Mouse (Mus musculus): ENCODE results near the gene Galr2. TPM values are rescaled to one million over a fixed set of nuclear protein-coding genes. Genes with fewer than 3 reads are reported as not detected.

Gene Galr2
- polyA plus RNA-seq, 1 experiment from 2014 or later, result 0.41 TPM

DNA sequence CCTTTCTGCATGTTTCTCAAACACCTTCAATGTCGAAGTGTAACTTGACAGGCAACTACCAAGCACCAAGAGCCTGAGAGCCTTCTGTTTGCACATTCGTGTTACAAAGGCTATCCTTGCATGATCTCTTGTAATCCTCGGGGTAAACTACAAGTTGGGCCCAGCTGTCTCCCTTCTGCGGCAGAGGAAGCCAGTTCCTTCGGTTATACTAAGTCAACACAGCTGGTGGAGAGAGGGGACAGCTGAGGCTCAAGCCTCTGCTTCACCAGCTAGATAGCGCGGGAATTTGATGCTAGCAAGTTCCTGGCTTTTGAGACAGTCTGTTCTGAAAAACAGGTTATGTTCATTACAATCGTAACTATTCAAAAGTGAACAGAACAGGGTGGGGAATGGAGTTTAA lies 31.6 kb downstream of the Galr2 start:
- no peaks in the 10 kb centered on the region for H3K4me1 ChIP-seq
- H3K4me3 ChIP-seq, result no peak overlapping the region
- no peaks in the 10 kb centered on the region for H3K9me3 ChIP-seq
- H3K9ac ChIP-seq, result no peak overlapping the region
- H3K27me3 ChIP-seq, result no peaks in the 10 kb centered on the region
- H3K36me3 ChIP-seq, result no peaks in the 10 kb centered on the region
- no peak overlapping the region for H3K27ac ChIP-seq
- no peak for ATAC-seq (ENCODE audit: insufficient number of reproducible peaks, low FRiP score, low TSS enrichment, low read depth)
- no peak overlapping the region for H3K4me2 ChIP-seq
- WGBS, result 45% methylated on average over 8 of the region's 8 CpGs

DNA sequence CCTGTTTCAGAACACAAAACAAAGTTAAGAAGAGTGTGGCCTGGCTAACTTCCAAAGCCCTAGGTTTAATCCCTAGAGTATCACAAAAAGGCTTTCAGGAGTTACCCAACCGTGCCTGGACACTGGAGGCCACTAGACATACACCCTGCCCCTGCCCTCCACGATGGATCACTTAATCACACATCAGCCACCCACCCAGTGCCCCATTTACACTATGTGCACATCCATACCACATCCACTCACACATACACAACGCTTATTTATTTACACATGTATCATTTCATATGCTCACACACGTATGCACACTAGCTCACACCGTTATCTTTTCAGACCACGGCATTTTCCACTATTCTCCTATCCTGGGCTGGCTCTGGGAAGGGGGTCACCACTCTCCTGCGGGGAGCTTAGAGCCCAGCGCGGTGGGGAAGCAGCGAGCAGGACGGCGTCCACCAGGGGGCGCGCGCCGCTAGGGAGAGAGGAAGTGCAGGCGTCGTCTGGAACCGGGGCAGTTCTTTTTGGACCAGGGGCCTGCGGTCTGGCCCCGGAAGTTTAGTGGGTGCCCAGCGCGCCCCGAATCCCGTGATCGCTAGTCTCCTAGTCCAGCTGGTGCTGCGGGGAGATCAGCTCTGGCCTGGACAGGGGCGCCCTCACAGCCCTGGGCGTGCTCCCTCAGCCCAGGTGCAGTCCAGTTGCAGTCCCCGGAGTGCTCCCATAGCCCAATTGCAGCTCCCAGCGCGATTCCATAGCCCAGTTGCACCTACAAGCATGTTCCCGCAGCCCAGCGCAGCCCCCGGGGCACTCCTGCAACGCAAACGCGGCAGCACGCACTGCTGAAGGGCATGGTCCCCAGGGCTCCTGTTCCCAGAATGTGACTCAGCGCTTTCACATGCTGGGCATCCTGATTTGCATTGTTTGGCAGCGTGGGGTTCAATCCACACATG lies 38.2 kb downstream of the Galr2 start:
- H3K36me3 ChIP-seq, result no peaks in the 10 kb centered on the region
- 3% methylated on average over 41 of the region's 41 CpGs for WGBS
- peak; percentile 42; the same call in 1 of the 2 replicates for ATAC-seq (ENCODE audit: insufficient number of reproducible peaks, low FRiP score, low TSS enrichment, low read depth)

DNA sequence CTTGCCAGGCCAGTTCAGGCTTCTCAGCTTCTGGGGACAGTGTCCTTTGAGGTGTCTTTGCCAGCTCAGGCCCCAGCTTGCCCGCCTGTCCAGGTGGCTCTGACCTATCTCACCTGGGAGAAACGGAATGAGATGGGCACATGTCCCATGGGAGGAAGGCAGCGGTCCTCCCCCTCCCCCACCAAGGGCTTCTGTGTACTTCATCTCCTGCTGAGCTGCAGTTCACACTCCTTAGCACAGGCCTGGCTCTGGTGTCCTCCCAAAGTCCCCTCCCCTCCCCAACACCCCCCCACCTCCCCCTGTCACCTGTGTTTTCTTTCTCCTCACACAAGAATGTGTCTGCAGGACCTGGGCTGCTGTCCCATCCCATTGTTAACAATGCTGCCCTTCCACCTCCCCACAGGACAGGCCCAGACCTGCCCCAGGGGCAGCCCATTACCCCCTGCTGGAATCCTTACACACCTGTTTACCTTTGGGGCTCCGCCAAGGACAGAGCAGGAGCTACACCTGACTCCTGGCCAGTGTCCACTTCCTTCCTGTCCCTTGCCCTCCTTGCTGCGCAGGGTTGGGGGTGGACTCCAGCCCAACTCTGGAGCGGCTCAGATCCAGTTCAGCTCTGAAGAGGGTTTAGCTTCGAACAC lies 46.3 kb downstream of the Galr2 start:
- Histone ChIP-seq H3K27ac (no peak overlapping the region), H3K4me2 (no peak overlapping the region), H3K4me1 (peaks cover 11% of the 10 kb centered on the region; the same call in 1 of the 2 replicates), H3K4me3 (no peak overlapping the region), H3K9ac (no peak overlapping the region), H3K27me3 (no peaks in the 10 kb centered on the region), H3K9me3 (no peaks in the 10 kb centered on the region), H3K36me3 (no peaks in the 10 kb centered on the region)
- no peak for ATAC-seq (ENCODE audit: insufficient number of reproducible peaks, low FRiP score, low TSS enrichment, low read depth)
- 61% methylated on average over 7 of the region's 7 CpGs for WGBS

More for the DNA sequence above, 38.2 kb downstream of the Galr2 start:
- peaks cover 5% of the 10 kb centered on the region for H3K4me1 ChIP-seq
- no peaks in the 10 kb centered on the region for H3K9me3 ChIP-seq
- peak overlapping the region; percentile 98 for H3K4me2 ChIP-seq
- H3K27me3 ChIP-seq, result no peaks in the 10 kb centered on the region
- peak overlapping the region; percentile 46 for H3K4me3 ChIP-seq
- H3K9ac ChIP-seq, result peak overlapping the region; percentile 56
- no peak overlapping the region for H3K27ac ChIP-seq

DNA sequence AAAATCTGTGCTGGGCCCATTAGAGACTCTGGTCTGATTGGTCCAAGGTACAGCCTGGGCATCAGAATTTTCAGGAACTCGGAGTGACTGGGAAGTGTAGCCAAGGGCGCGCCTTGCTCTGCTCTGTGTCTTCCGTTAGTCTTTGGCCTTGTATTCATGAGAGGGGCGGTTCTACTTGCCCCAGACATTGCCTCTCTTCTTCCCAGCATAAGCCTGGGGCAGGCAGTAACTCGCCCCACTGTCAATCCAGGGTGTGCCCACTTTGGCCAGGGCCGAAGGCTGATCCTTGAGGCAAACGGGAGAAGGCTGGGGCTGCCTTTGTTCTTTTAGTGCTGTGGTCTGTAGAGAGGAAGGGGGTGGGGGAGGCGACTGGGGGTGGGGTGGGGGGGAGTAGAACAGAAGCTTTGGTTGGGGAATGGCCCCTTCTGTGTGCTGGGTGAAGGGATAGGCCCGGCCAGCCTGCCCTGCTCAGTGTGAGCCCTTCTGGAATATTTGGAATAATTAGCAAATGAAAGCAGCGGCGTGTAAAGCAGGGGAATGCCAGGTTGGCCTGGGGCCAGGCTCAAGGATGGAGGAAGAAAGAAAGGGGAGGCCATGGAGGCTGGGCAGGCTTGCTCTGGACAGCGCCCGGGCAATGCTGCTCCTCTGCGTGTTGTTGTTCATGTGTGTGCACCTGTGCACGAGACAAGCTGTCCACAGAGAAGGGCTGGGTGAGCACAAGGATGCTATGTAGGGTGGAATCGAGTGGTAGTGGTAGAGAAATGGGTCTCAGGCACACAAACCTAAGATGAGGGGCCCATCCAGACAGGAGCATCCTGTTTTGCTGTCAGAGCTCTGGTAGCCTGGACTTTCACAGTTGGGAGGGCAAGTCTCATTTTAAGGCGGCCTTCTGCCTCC lies 48.8 kb downstream of the Galr2 start:
- H3K4me2 ChIP-seq, result no peak overlapping the region
- H3K9ac ChIP-seq, result 0 out of 2 replicates have a peak overlapping the region, but pooled peaks have one; percentile 17
- ATAC-seq (ENCODE audit: insufficient number of reproducible peaks, low FRiP score, low TSS enrichment, low read depth), result no peak
- no peaks in the 10 kb centered on the region for H3K36me3 ChIP-seq
- peaks cover 22% of the 10 kb centered on the region for H3K4me1 ChIP-seq
- H3K9me3 ChIP-seq, result no peaks in the 10 kb centered on the region
- H3K27me3 ChIP-seq, result peaks cover 18% of the 10 kb centered on the region
- H3K4me3 ChIP-seq, result no peak overlapping the region
- 40% methylated on average over 18 of the region's 18 CpGs for WGBS
- no peak overlapping the region for H3K27ac ChIP-seq

DNA sequence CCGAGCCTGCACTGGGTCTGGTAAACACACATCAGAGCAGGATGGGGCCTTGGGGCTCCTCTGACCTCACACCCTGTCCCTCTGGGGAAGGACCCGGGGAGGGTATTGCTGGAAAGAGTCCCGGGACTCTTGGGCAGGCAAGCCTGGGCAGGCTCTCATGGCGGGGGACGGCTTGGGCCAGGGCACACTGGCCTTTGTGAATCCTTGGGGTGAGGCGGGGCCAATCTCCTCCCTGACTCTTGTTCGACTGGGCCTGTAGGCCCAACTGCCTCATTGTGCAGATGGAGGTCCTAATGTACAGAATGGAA lies 49.4 kb downstream of the Galr2 start:
- no peak for ATAC-seq (ENCODE audit: insufficient number of reproducible peaks, low FRiP score, low TSS enrichment, low read depth)
- H3K27ac ChIP-seq, result no peak overlapping the region
- whole genome bisulfite sequencing, result 55% methylated on average over 7 of the region's 7 CpGs

DNA sequence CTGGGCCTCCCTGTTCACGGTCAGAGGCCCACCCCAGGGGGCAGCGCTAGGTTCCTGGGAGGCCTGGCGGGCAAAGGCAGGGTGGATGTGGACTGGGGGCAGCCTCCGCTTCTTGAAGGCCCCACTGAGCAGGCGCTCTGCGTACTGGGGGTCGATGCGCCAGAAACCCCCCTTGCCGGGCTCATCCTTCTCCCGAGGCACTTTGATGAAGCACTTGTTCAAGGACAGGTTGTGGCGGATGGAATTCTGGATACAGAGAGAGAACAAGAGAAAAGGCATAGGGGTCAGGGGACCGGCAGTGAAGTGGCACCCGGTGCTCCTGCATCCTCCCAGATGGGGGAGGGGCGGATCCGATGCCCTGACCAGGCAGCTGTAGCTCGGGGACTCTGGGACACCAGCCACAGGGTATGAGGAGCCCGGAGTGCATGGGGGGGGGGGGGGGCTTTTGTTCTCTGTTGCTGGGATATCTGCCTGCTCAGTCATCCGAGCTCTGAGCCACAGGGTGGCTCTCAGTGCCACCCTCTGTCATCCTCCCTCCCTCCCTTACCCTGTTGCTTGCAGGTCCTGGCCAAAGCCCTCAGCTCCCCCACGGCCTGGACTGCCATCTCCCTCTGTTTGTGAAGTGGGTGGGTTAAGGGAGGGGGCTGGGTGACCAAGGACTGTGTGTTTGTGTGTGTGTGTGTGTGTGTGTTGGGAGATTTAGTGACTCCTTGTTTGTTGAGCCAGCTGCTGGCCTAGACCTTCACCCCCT lies 51.7 kb downstream of the Galr2 start:
- Histone ChIP-seq H3K9ac (no peak overlapping the region), H3K27me3 (peaks cover 24% of the 10 kb centered on the region), H3K4me1 (peaks cover 42% of the 10 kb centered on the region), H3K36me3 (no peaks in the 10 kb centered on the region), H3K4me3 (no peak overlapping the region), H3K4me2 (no peak overlapping the region), H3K9me3 (no peaks in the 10 kb centered on the region), H3K27ac (no peak overlapping the region)
- ATAC-seq (ENCODE audit: insufficient number of reproducible peaks, low FRiP score, low TSS enrichment, low read depth), result no peak
- 51% methylated on average over 17 of the region's 19 CpGs for WGBS

More for the DNA sequence above, 49.4 kb downstream of the Galr2 start:
- Histone ChIP-seq H3K4me1 (peaks cover 28% of the 10 kb centered on the region), H3K4me2 (no peak overlapping the region), H3K4me3 (no peak overlapping the region), H3K36me3 (no peaks in the 10 kb centered on the region), H3K9me3 (no peaks in the 10 kb centered on the region), H3K9ac (0 out of 2 replicates have a peak overlapping the region, but pooled peaks have one; percentile 17), H3K27me3 (peaks cover 24% of the 10 kb centered on the region)

DNA sequence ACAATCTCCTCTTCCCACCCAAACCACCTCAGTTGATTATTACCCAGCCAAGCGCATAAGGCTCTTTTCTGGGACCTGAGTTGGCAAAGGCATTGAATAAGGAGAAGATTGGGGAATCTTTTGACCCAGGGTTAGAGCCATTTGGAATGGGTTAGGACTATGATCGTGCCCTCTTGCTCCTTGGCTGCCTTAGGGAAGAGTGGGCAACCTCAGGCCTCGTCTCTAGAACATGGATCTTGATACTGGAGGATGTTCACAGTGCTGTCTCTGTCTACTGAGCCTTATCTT lies 52.2 kb downstream of the Galr2 start:
- H3K27me3 ChIP-seq, result peaks cover 24% of the 10 kb centered on the region
- WGBS, result 88% methylated on average over 3 of the region's 3 CpGs
- ATAC-seq (ENCODE audit: insufficient number of reproducible peaks, low FRiP score, low TSS enrichment, low read depth), result no peak
- no peak overlapping the region for H3K27ac ChIP-seq
- H3K4me2 ChIP-seq, result no peak overlapping the region
- H3K4me1 ChIP-seq, result peaks cover 42% of the 10 kb centered on the region
- 0 out of 2 replicates have a peak, but pooled peaks cover under 1% of the 10 kb centered on the region for H3K36me3 ChIP-seq
- H3K9me3 ChIP-seq, result no peaks in the 10 kb centered on the region
- no peak overlapping the region for H3K9ac ChIP-seq
- no peak overlapping the region for H3K4me3 ChIP-seq

Other genes with a start within 250 kb of the Galr2 start
- 6.5 and 8.8 TPM in 2 replicates for gene Unc13d, start 203.0 kb upstream of the Galr2 start, polyA plus RNA-seq (2015; fragmentation: Nextera tagmentation; extraction: Ambion mirVana)
- 61.6 and 75.5 TPM in 2 replicates for gene Wbp2, start 193.9 kb upstream of the Galr2 start, polyA plus RNA-seq (2015; fragmentation: Nextera tagmentation; extraction: Ambion mirVana)
- gene Trim47, start 153.7 kb upstream of the Galr2 start, polyA plus RNA-seq (2015; fragmentation: Nextera tagmentation; extraction: Ambion mirVana), result 31.2 and 42.4 TPM in 2 replicates
- 4.1 and 4.5 TPM in 2 replicates for gene Trim65, start 149.8 kb upstream of the Galr2 start, polyA plus RNA-seq (2015; fragmentation: Nextera tagmentation; extraction: Ambion mirVana)
- gene Mrpl38, start 142.1 kb upstream of the Galr2 start, polyA plus RNA-seq (2015; fragmentation: Nextera tagmentation; extraction: Ambion mirVana), result 83.9 and 85.5 TPM in 2 replicates
- 36.4 and 38.3 TPM in 2 replicates for gene Fbf1, start 112.8 kb upstream of the Galr2 start, polyA plus RNA-seq (2015; fragmentation: Nextera tagmentation; extraction: Ambion mirVana)
- gene Ten1, start 82.1 kb upstream of the Galr2 start, polyA plus RNA-seq (2015; fragmentation: Nextera tagmentation; extraction: Ambion mirVana), result 80.8 and 86.6 TPM in 2 replicates
- 31.3 and 32.0 TPM in 2 replicates for gene Acox1, start 81.9 kb upstream of the Galr2 start, polyA plus RNA-seq (2015; fragmentation: Nextera tagmentation; extraction: Ambion mirVana)
- gene Evpl, start 42.9 kb upstream of the Galr2 start, polyA plus RNA-seq (2015; fragmentation: Nextera tagmentation; extraction: Ambion mirVana), result 43.2 and 46.4 TPM in 2 replicates
- gene Srp68, start 6.7 kb upstream of the Galr2 start, polyA plus RNA-seq (2015; fragmentation: Nextera tagmentation; extraction: Ambion mirVana), result 108 and 109 TPM in 2 replicates
- 66.2 and 73.8 TPM in 2 replicates for gene Exoc7, start 26.3 kb downstream of the Galr2 start, polyA plus RNA-seq (2015; fragmentation: Nextera tagmentation; extraction: Ambion mirVana)
- gene Foxj1, start 54.5 kb downstream of the Galr2 start, polyA plus RNA-seq (2015; fragmentation: Nextera tagmentation; extraction: Ambion mirVana), result 0.15 and 0.19 TPM in 2 replicates
- gene Rnf157, start 132.1 kb downstream of the Galr2 start, polyA plus RNA-seq (2015; fragmentation: Nextera tagmentation; extraction: Ambion mirVana), result 9.9 and 12.3 TPM in 2 replicates
- 25.9 and 26.6 TPM in 2 replicates for gene Ubald2, start 153.2 kb downstream of the Galr2 start, polyA plus RNA-seq (2015; fragmentation: Nextera tagmentation; extraction: Ambion mirVana)
- 0.09 and 0.15 TPM in 2 replicates for gene Qrich2, start 185.3 kb downstream of the Galr2 start, polyA plus RNA-seq (2015; fragmentation: Nextera tagmentation; extraction: Ambion mirVana)
- 134 and 138 TPM in 2 replicates for gene Prpsap1, start 213.3 kb downstream of the Galr2 start, polyA plus RNA-seq (2015; fragmentation: Nextera tagmentation; extraction: Ambion mirVana)
- 7.7 and 11.2 TPM in 2 replicates for gene Sphk1, start 250.0 kb downstream of the Galr2 start, polyA plus RNA-seq (2015; fragmentation: Nextera tagmentation; extraction: Ambion mirVana)